Mouse (Mus musculus) midbrain, embryonic 11.5 days (tissue): ENCODE results near the gene Ncapd2. TPM values are rescaled to one million over a fixed set of nuclear protein-coding genes. Genes with fewer than 3 reads are reported as not detected.
A peak's percentile ranks its signal among the peaks of the same experiment; 100 is the strongest.

ENCODE experiments used
- ATAC-seq: fragments of 200-750 bp; cut with Nextera tagmentation; 2 replicates; pipeline ENCODE4 v1.8.0; 2017; ENCODE audit warnings: moderate TSS enrichment, moderate library complexity; ENCODE audit not compliant: low FRiP score
- DNase-seq: peaks from one replicate; pipeline ENCODE4 v3.0.0; 2015; ENCODE audit warnings: low spot score; ENCODE audit errors: missing footprints
- H3K27ac ChIP-seq: fragments of 300-500 bp; sonication (generic); 2 replicates; pipeline ENCODE4 v1.5.1; 2014; ENCODE audit warnings: low read depth, low read length
- H3K27me3 ChIP-seq: fragments of 300-500 bp; sonication (generic); 2 replicates; pipeline ENCODE4 v1.6.1; 2014; ENCODE audit warnings: mild to moderate bottlenecking, low read length, moderate library complexity, mixed read lengths; ENCODE audit not compliant: control insufficient read depth, insufficient read depth
- H3K36me3 ChIP-seq: fragments of 300-500 bp; sonication (generic); 2 replicates; pipeline ENCODE4 v1.6.1; 2014; ENCODE audit warnings: mild to moderate bottlenecking, low read length, moderate library complexity, mixed read lengths; ENCODE audit not compliant: control insufficient read depth, insufficient read depth
- H3K4me1 ChIP-seq: fragments of 300-500 bp; sonication (generic); 2 replicates; pipeline ENCODE4 v1.6.1; 2014; ENCODE audit warnings: low read length; ENCODE audit not compliant: control insufficient read depth, insufficient read depth
- H3K4me2 ChIP-seq: fragments of 300-500 bp; sonication (generic); 2 replicates; pipeline ENCODE4 v1.6.1; 2014; ENCODE audit warnings: mild to moderate bottlenecking, moderate library complexity
- H3K4me3 ChIP-seq: fragments of 300-500 bp; sonication (generic); 2 replicates; pipeline ENCODE4 v1.5.1; 2014; ENCODE audit warnings: low read depth, low read length
- H3K9ac ChIP-seq: fragments of 300-500 bp; sonication (generic); 2 replicates; pipeline ENCODE4 v1.6.1; 2014; ENCODE audit warnings: low read length
- H3K9me3 ChIP-seq: fragments of 300-500 bp; sonication (generic); 2 replicates; pipeline ENCODE4 v1.6.1; 2016; ENCODE audit warnings: low read length; ENCODE audit not compliant: control insufficient read depth
- WGBS: fragments of 180-500 bp; shearing (Covaris S2); extraction: QIAGEN DNeasy Blood & Tissue Kit; methylation state at CpG from one replicate; pipeline ENCODE4 v1.1.7; 2014; 5-methylcytosine and 5-hydroxymethylcytosine counted together
- polyA plus RNA-seq: library from polyadenylated mRNA; unstranded; fragments of >200 nt; fragmentation: Nextera tagmentation; extraction: Ambion mirVana; gene quantifications from 2 replicates; pipeline ENCODE4 v1.2.1, GENCODE M21; 2014

Ncapd2 gene
- polyA plus RNA-seq, 1 experiment from 2014 or later, result 140 TPM

DNA sequence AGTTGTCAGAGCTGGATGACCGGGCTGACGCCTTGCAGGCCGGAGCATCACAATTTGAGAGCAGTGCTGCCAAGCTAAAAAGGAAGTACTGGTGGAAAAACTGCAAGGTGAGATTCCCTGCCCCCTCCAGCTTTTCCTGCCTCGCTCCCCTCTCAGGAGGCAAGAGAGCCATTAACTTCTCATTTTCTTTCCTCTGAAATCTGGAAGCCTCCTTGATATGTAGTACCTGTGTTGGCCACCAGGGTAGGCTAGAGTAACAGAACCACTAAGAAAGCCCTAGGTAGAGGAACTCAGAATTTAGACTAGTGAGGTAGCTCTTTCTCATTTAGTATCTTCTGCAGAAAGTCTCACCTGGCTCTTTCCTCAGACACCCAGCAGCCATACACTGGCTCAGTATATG is 27.5 kb upstream of the Ncapd2 start:
- ATAC-seq, result no peak
- no peaks in the 10 kb centered on the region for H3K4me1 ChIP-seq
- H3K4me3 ChIP-seq, result no peak overlapping the region
- WGBS, result 79% methylated on average over 4 of the region's 4 CpGs
- peak; percentile 94 for DNase-seq
- H3K36me3 ChIP-seq, result no peaks in the 10 kb centered on the region
- H3K27me3 ChIP-seq, result no peaks in the 10 kb centered on the region; the same call in 1 of the 2 replicates
- no peak overlapping the region for H3K27ac ChIP-seq
- H3K4me2 ChIP-seq, result no peak overlapping the region
- no peak overlapping the region for H3K9ac ChIP-seq
- H3K9me3 ChIP-seq, result no peaks in the 10 kb centered on the region

DNA sequence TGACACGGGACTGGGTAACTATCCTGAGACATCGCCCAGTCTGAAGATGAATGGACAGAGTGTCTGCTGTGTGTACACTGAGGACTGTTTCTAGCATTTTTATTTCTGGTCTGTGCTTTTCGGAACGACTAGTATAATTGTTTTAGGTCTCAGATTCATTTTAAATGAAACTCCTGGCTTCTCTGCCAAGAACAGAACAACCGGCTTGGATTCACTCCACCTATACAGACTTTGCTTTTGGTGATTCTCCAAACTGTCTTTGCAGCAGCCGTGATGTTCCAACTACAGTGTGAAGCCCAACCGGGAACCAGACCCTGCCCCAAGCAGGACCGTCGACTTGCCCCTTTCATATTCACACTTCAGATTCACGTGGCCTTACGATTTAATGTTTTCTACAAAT is 26.4 kb upstream of the Ncapd2 start:
- Histone ChIP-seq H3K4me2 (no peak overlapping the region), H3K27ac (no peak overlapping the region), H3K36me3 (no peaks in the 10 kb centered on the region), H3K4me3 (no peak overlapping the region), H3K9ac (no peak overlapping the region), H3K4me1 (no peaks in the 10 kb centered on the region), H3K27me3 (no peaks in the 10 kb centered on the region; the same call in 1 of the 2 replicates), H3K9me3 (no peaks in the 10 kb centered on the region)
- DNase-seq, result no peak
- no peak for ATAC-seq
- WGBS, result 90% methylated on average over 11 of the region's 11 CpGs

DNA sequence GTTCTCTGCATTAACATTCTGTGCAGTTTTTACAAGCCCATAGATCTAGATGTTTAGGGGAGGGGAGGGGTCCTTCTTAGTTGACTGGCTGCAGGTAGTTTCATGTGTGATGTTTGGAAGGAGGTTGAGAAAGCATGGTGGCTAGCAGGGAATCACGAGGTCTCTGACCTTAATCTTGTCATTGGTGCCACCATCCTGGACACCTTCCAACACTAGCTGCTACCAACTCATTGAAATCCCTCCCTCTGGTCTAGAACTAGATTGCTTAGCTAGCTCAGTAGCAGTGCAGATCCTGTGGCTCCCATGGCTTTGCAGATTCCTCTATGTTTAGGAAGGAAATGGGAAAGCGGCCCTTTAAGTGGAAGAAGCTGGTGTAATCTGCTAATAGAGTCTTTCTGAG is 25.4 kb upstream of the Ncapd2 start:
- Histone ChIP-seq H3K4me2 (no peak overlapping the region), H3K36me3 (no peaks in the 10 kb centered on the region), H3K9me3 (no peaks in the 10 kb centered on the region), H3K4me3 (no peak overlapping the region), H3K9ac (no peak overlapping the region), H3K27ac (no peak overlapping the region), H3K4me1 (no peaks in the 10 kb centered on the region), H3K27me3 (no peaks in the 10 kb centered on the region; the same call in 1 of the 2 replicates)
- WGBS, result 86% methylated on average over 2 of the region's 2 CpGs
- DNase-seq (no peak), ATAC-seq (no peak)

DNA sequence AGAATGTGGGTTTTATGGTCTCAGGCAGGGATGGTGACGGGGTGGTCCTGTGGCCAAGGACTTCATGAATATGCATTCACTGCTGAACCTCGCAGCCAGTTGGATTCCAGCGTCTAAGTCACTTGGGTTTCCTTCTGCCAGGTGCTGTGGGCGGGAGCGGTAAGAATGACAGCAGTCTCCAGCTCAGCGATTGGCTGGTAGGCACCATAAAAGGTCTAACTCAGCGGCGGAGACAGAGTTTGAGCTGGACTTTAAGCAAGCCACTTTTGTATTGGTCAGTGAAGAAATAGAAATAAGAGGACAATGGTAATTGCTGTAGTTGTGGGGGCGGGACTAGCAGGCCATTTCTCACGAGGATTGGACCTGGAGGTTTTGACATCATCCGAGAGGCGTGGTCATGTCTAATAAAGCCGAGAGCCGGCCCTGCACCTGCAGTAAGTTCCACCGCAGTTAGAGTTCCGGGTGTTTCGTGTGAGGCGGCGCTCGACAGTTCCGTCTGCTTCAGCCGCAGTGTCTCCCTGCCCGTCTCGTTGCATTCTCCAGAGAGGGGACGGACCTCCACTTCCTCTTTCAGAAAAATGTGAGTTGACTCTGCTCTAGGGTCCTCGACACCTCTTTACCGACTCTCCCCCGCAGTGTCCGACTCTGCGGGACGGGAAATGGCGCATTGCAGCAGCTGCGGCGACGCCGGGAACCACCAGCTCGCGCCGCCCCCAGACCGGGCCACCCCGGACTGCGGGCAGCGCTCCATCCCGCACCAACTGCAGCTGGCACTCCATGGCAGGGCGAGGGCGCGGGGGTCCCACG is 23.9 kb upstream of the Ncapd2 start, which contains the start of gene Vamp1:
Gene Vamp1 (plus strand): TSS at position 404 of the 807 bp plus-strand sequence.
- Histone ChIP-seq H3K36me3 (no peaks in the 10 kb centered on the region), H3K27me3 (no peaks in the 10 kb centered on the region; the same call in 1 of the 2 replicates), H3K9ac (peak within 1 kb of the TSS; percentile 73), H3K9me3 (no peaks in the 10 kb centered on the region), H3K4me3 (peak within 1 kb of the TSS; percentile 66), H3K4me2 (peak within 1 kb of the TSS; percentile 89), H3K4me1 (no peaks in the 10 kb centered on the region), H3K27ac (peak within 1 kb of the TSS; percentile 40; the same call in 1 of the 2 replicates)
- under 1% methylated on average over 48 of the region's 48 CpGs for WGBS
- ATAC-seq (peak; percentile 96), DNase-seq (peak; percentile 98)

DNA sequence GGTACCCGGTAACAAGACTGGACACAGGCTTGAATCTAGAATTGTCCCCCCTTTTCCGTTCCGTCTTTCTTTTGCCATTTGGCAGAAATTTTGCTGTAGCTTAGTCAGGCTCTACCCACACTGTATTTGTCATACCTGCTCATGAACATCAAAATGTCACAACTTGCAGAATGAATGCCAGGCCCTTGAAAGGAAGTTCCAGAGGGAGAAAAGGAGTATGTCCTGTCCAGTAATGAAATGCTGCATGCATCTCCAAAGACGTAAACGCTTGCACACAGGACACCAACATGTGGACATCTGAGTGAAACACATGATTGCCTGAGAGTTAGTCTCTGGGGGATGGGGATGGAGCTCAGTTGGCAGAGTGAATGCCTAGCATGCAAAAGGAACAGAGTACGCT is 22.2 kb upstream of the Ncapd2 start:
- Histone ChIP-seq H3K9me3 (no peaks in the 10 kb centered on the region), H3K4me3 (no peak overlapping the region), H3K27me3 (no peaks in the 10 kb centered on the region; the same call in 1 of the 2 replicates), H3K27ac (no peak overlapping the region), H3K4me2 (no peak overlapping the region), H3K9ac (no peak overlapping the region), H3K36me3 (no peaks in the 10 kb centered on the region), H3K4me1 (no peaks in the 10 kb centered on the region)
- ATAC-seq, result no peak
- 84% methylated on average over 6 of the region's 6 CpGs for WGBS
- DNase-seq, result no peak

DNA sequence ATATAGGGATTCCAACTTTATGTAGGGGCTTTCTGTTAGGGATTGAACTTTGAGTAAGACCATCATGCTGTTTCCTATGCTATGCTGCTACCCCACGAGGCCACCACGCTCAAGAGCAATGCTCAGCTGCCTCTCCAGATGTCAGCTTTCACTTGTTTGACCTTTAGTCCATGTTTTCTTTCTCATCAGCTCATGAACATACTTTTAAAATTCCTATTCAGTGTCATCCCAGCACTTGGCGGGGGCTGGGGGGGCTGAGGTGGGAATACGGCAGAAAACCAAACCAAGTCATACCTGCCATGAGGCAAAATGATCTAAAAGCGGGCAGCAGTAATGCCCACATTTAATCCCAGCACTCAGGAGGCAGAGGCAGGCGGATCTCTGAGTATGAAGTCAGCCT is 21.6 kb upstream of the Ncapd2 start:
- no peak for DNase-seq
- ATAC-seq, result no peak
- Histone ChIP-seq H3K27me3 (no peaks in the 10 kb centered on the region; the same call in 1 of the 2 replicates), H3K4me2 (no peak overlapping the region), H3K9me3 (no peaks in the 10 kb centered on the region), H3K4me1 (no peaks in the 10 kb centered on the region), H3K4me3 (no peak overlapping the region), H3K36me3 (no peaks in the 10 kb centered on the region), H3K27ac (no peak overlapping the region), H3K9ac (no peak overlapping the region)
- WGBS, result 62% methylated on average over 6 of the region's 6 CpGs

DNA sequence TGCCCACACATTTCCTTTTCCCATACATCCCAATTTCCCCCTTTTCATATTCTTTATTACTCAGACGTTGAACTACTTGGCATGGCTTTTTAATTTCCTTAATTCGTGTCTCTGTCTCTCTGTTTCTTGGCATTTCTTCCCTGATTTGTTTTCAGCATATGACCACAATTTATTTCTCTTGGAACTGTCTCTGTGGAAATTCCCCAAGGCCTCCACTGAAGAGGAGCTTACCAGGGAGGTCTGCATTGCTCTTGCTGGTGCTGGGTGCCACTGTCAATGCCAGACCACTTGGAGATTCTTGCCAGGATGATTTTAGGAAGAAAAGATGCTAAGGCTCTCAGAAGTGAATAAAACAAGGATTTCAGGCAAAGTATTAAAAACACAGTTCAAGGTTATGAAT is 21.1 kb upstream of the Ncapd2 start:
- ATAC-seq, result no peak
- no peak overlapping the region for H3K9ac ChIP-seq
- no peak overlapping the region for H3K4me2 ChIP-seq
- H3K27ac ChIP-seq, result no peak overlapping the region
- WGBS, result 49% methylated on average over 2 of the region's 2 CpGs
- H3K4me3 ChIP-seq, result no peak overlapping the region
- H3K9me3 ChIP-seq, result no peaks in the 10 kb centered on the region
- H3K27me3 ChIP-seq, result no peaks in the 10 kb centered on the region; the same call in 1 of the 2 replicates
- H3K4me1 ChIP-seq, result no peaks in the 10 kb centered on the region
- no peaks in the 10 kb centered on the region for H3K36me3 ChIP-seq
- no peak for DNase-seq

DNA sequence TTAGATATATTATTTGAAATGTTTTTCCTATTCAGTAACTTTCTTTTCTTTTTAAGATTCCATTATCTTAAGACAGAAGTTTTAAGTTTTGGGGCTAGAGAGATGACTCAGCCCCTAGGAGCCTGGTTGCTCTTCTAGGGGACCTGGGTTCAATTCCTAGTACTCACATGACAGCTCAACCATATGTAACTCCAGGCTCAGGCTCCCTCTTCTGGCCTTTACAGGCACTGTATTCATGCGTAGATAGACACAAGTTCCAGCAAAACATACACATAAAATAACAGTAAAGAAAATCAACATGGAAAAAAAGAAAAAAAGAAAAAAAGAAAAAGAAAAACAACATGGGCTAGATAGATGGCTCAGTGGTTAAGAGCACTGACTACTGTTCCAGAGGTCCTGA is 18.9 kb upstream of the Ncapd2 start:
- Histone ChIP-seq H3K9ac (no peak overlapping the region), H3K36me3 (no peaks in the 10 kb centered on the region), H3K4me1 (no peaks in the 10 kb centered on the region), H3K27ac (no peak overlapping the region), H3K27me3 (no peaks in the 10 kb centered on the region; the same call in 1 of the 2 replicates), H3K4me3 (no peak overlapping the region), H3K4me2 (no peak overlapping the region), H3K9me3 (no peaks in the 10 kb centered on the region)
- DNase-seq (no peak), ATAC-seq (no peak)
- 83% methylated on average over 1 of the region's 1 CpGs for WGBS

DNA sequence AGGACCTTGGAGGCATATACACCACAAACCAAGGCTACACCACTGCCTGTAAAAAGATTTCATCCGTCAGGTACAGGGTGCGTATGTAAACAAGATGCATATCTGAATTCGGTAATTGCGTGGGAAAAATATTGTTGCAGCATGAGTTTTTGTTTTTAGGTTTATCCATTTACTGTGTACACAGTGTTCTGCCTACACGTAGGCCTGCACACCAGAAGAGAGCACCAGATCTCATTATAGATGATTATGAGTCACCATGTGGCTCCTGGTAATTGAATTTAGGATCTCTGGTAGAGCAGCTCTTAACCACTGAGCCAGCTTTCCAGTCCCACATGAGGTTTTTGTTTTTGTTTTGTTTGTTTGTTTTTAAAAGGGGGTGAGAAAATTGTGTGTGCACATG is 5.7 kb upstream of the Ncapd2 start:
- H3K9me3 ChIP-seq, result no peaks in the 10 kb centered on the region
- H3K4me1 ChIP-seq, result peaks cover 15% of the 10 kb centered on the region
- no peaks in the 10 kb centered on the region for H3K27me3 ChIP-seq
- DNase-seq (no peak), ATAC-seq (no peak)
- H3K36me3 ChIP-seq, result no peaks in the 10 kb centered on the region
- WGBS, result 86% methylated on average over 5 of the region's 5 CpGs
- H3K4me2 ChIP-seq, result no peak overlapping the region
- H3K9ac ChIP-seq, result no peak overlapping the region
- H3K27ac ChIP-seq, result no peak overlapping the region
- H3K4me3 ChIP-seq, result no peak overlapping the region
